Mouse (Mus musculus): ENCODE measurements around the gene Gm49387. TPM values are rescaled to one million over a fixed set of nuclear protein-coding genes. Genes with fewer than 3 reads are reported as not detected.

Gm49387 gene
- polyA plus RNA-seq, 1 experiment = not detected

DNA sequence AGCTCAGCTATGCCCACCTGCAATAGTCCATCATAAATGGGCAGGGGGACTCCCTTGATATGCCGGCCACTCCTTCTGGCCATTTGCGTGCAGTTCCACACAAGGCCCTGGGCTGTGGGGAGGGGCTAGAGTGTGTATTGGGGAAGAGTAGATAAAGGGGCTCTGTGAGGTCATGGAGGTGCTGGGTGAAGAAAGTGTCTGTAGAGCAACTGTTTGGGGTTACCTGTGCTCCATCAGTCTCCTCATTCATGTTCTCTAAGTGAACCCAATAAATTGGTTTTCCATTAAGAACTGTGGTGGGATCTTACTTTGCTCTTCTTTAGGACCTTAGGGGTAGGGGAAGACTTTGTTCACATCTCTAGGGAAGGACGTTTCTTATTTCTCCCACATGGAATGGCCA, 49.4 kb downstream of the Gm49387 start, which contains the start of gene Colq:
TSS of gene Colq (minus strand) at position 101 of the 400 bp plus-strand sequence.
- Histone ChIP-seq H3K4me1 (ENCODE audit: control insufficient read depth, insufficient read depth, low read length) (no peaks in the 10 kb centered on the region), H3K27ac (ENCODE audit: insufficient read depth, low read length) (no peak within 1 kb of the TSS), H3K4me3 (ENCODE audit: insufficient read depth, low read length) (no peak within 1 kb of the TSS)
- TF ChIP-seq CTCF (IDR thresholded peaks at IDR 0.05; ENCODE audit: extremely low read depth, insufficient read depth, low read length) (no peak), POLR2A (IDR thresholded peaks at IDR 0.05; ENCODE audit: extremely low read depth, insufficient read depth, low read length) (no peak)

DNA sequence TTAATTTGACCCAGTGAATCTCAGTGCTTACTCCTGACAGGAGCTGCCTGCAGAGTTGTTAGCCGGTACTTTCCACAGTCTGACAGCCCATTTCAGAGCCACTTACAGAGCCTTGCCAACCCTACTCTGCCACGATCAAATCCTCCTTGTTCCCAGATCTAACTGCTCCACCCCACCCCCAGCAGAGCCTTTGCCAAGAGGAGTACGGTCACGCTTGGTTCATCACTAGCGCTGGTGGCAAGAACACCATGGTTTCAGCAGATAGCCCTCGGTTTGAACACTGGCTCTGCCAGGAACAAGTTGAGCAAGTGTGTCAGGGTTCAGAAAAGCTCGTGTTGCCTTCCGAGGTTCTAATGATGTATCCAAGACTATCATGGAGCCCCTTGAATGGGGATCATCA, 54.2 kb downstream of the Gm49387 start:
- TF ChIP-seq POLR2A (IDR thresholded peaks at IDR 0.05; ENCODE audit: extremely low read depth, insufficient read depth, low read length) = no peak
- TF ChIP-seq CTCF (IDR thresholded peaks at IDR 0.05; ENCODE audit: extremely low read depth, insufficient read depth, low read length) = no peak
- H3K27ac ChIP-seq (ENCODE audit: insufficient read depth, low read length) = no peak overlapping the region
- no peaks in the 10 kb centered on the region for H3K4me1 ChIP-seq (ENCODE audit: control insufficient read depth, insufficient read depth, low read length)

GRCm38 (mm10) chr14:31583082-31583481, 57.6 kb downstream of the Gm49387 start:
- H3K4me3 ChIP-seq (ENCODE audit: insufficient read depth, low read length) = no peak overlapping the region
- TF ChIP-seq CTCF (IDR thresholded peaks at IDR 0.05; ENCODE audit: extremely low read depth, insufficient read depth, low read length) (no peak), POLR2A (IDR thresholded peaks at IDR 0.05; ENCODE audit: extremely low read depth, insufficient read depth, low read length) (no peak)
- no peaks in the 10 kb centered on the region for H3K4me1 ChIP-seq (ENCODE audit: control insufficient read depth, insufficient read depth, low read length)
- H3K27ac ChIP-seq (ENCODE audit: insufficient read depth, low read length) = no peak overlapping the region

More for the DNA sequence above, 54.2 kb downstream of the Gm49387 start:
- no peak overlapping the region for H3K4me3 ChIP-seq (ENCODE audit: insufficient read depth, low read length)

DNA sequence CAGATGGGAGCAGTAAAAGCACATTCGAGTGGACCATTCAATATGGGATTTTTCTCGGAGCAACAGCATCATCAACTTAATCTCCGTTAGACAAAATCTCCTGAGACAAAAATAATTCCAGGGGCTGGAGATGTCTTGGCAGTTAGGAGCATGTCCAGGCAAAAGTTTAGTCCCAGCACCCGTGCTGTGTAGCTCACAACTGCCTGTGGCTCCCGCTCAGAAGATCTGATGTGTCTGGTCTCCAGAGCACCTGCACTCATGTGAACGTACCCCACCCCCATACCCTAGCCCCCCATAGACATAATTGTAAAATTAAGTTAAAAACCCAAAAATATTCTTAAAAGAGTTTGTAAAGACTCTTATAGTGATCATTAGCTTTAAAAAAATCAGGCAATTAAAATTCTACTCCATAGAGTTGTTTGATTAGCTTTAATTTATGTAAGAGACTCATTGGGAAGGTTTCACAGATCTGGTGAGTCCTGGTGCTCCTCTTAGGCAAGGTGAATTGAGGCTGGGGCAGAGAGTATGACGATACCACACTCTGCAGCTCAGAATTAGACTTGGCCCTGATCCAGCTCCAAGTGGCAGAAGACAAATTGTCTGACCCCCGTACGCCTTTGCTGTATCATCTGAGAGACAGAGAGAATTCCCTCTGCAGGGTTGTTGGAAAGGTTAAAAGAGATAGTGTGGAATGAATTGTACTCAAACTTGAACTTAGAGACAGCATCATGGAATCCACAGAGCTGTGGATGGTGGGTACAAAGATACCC, 62.5 kb downstream of the Gm49387 start:
- TF ChIP-seq CTCF (IDR thresholded peaks at IDR 0.05; ENCODE audit: extremely low read depth, insufficient read depth, low read length) (no peak), POLR2A (IDR thresholded peaks at IDR 0.05; ENCODE audit: extremely low read depth, insufficient read depth, low read length) (no peak)
- Histone ChIP-seq H3K27ac (ENCODE audit: insufficient read depth, low read length) (no peak overlapping the region), H3K4me3 (ENCODE audit: insufficient read depth, low read length) (no peak overlapping the region), H3K4me1 (ENCODE audit: control insufficient read depth, insufficient read depth, low read length) (peaks cover 3% of the 10 kb centered on the region; the same call in 1 of the 2 replicates)

GRCm38 (mm10) chr14:31576846-31577697, 63.6 kb downstream of the Gm49387 start:
- no peak for TF ChIP-seq CTCF (IDR thresholded peaks at IDR 0.05; ENCODE audit: extremely low read depth, insufficient read depth, low read length)
- no peak for TF ChIP-seq POLR2A (IDR thresholded peaks at IDR 0.05; ENCODE audit: extremely low read depth, insufficient read depth, low read length)
- H3K27ac ChIP-seq (ENCODE audit: insufficient read depth, low read length) = no peak overlapping the region
- H3K4me3 ChIP-seq (ENCODE audit: insufficient read depth, low read length) = no peak overlapping the region
- peaks cover 3% of the 10 kb centered on the region for H3K4me1 ChIP-seq (ENCODE audit: control insufficient read depth, insufficient read depth, low read length)

DNA sequence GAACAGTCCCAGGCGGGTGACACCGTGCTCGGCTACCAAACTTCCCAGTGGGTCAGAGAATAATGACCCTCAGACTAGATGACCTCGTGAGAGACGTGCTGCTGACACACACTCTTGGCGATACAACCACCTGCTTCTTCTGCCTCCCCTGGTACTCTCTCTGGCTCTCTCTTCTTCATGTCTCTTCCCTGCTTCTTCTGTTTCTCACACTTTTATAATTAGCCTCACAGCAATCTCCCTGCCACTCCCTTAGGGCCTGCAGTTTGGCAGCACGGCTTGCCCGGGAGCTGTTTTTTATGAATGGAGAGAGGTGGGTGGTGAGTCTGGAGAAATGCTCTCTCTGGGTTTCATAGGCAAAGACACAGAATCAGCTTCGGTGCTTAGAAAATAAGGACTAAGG, 64.8 kb downstream of the Gm49387 start:
- Histone ChIP-seq H3K4me3 (ENCODE audit: insufficient read depth, low read length) (no peak overlapping the region), H3K4me1 (ENCODE audit: control insufficient read depth, insufficient read depth, low read length) (peaks cover 3% of the 10 kb centered on the region), H3K27ac (ENCODE audit: insufficient read depth, low read length) (no peak overlapping the region)
- no peak for TF ChIP-seq POLR2A (IDR thresholded peaks at IDR 0.05; ENCODE audit: extremely low read depth, insufficient read depth, low read length)
- TF ChIP-seq CTCF (IDR thresholded peaks at IDR 0.05; ENCODE audit: extremely low read depth, insufficient read depth, low read length) = no peak

- H3K27ac ChIP-seq (ENCODE audit: insufficient read depth, low read length) = no peak overlapping the region
- peaks cover 3% of the 10 kb centered on the region for H3K4me1 ChIP-seq (ENCODE audit: control insufficient read depth, insufficient read depth, low read length)
- no peak overlapping the region for H3K4me3 ChIP-seq (ENCODE audit: insufficient read depth, low read length)
- no peak for TF ChIP-seq CTCF (IDR thresholded peaks at IDR 0.05; ENCODE audit: extremely low read depth, insufficient read depth, low read length)
- no peak for TF ChIP-seq POLR2A (IDR thresholded peaks at IDR 0.05; ENCODE audit: extremely low read depth, insufficient read depth, low read length)
Measured at GRCm38 (mm10) chr14:31574903-31575665, 65.6 kb downstream of the Gm49387 start.

- Histone ChIP-seq H3K27ac (ENCODE audit: insufficient read depth, low read length) (no peak overlapping the region), H3K4me3 (ENCODE audit: insufficient read depth, low read length) (no peak overlapping the region), H3K4me1 (ENCODE audit: control insufficient read depth, insufficient read depth, low read length) (peaks cover 3% of the 10 kb centered on the region)
- TF ChIP-seq POLR2A (IDR thresholded peaks at IDR 0.05; ENCODE audit: extremely low read depth, insufficient read depth, low read length) (no peak), CTCF (IDR thresholded peaks at IDR 0.05; ENCODE audit: extremely low read depth, insufficient read depth, low read length) (no peak)
Measured at GRCm38 (mm10) chr14:31572561-31573175, 68.0 kb downstream of the Gm49387 start.

DNA sequence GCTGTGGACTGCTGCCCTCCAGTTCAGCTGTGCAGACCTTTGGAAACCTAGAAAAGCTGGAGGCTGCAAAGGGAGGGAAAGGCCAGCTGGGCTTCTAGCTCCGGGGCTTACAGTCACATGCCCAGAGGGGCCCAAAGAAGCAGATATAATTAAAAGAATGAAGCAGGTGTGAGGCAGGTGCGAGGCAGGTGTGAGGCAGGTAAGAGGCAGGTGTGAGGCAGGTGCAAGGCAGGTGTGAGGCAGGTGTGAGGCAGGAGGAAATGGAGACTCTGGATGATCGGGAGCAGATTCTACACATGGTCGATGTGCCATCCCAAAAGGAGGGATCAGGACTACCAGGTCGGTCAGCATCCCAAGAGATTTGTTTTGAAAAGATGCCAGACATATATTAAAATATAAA, 69.3 kb downstream of the Gm49387 start:
- no peak overlapping the region for H3K27ac ChIP-seq (ENCODE audit: insufficient read depth, low read length)
- no peak overlapping the region for H3K4me3 ChIP-seq (ENCODE audit: insufficient read depth, low read length)
- H3K4me1 ChIP-seq (ENCODE audit: control insufficient read depth, insufficient read depth, low read length) = peaks cover 3% of the 10 kb centered on the region
- TF ChIP-seq CTCF (IDR thresholded peaks at IDR 0.05; ENCODE audit: extremely low read depth, insufficient read depth, low read length) = no peak
- TF ChIP-seq POLR2A (IDR thresholded peaks at IDR 0.05; ENCODE audit: extremely low read depth, insufficient read depth, low read length) = no peak
